Mouse (Mus musculus) erythroblast, embryonic 14.5 days (primary cell): ENCODE results near the gene Serpinf1. TPM values are rescaled to one million over a fixed set of nuclear protein-coding genes. Genes with fewer than 3 reads are reported as not detected.

Source experiments
- H3K27me3 ChIP-seq: 2 replicates; pipeline ENCODE4 v1.6.1; 2012; ENCODE audit warnings: inconsistent platforms; ENCODE audit not compliant: control insufficient read depth
- H3K36me3 ChIP-seq: 2 replicates; pipeline ENCODE4 v1.6.1; 2012; ENCODE audit warnings: mild to moderate bottlenecking, inconsistent platforms; ENCODE audit not compliant: control insufficient read depth
- H3K4me1 ChIP-seq: 2 replicates; pipeline ENCODE4 v1.6.1; 2012; ENCODE audit warnings: inconsistent platforms; ENCODE audit not compliant: control insufficient read depth
- H3K4me3 ChIP-seq: replicated peaks from 2 replicates; pipeline ENCODE3; 2012; ENCODE audit warnings: moderate library complexity, mild to moderate bottlenecking, inconsistent platforms
- H3K9me3 ChIP-seq: 2 replicates; pipeline ENCODE4 v1.6.1; 2012; ENCODE audit warnings: low read length, inconsistent platforms, mixed read lengths; ENCODE audit not compliant: control insufficient read depth
- GATA1 ChIP-seq: IDR thresholded peaks from 2 replicates; pipeline ENCODE4 v1.6.1; 2012; ENCODE audit warnings: low read length, inconsistent platforms, mixed read lengths
- TAL1 ChIP-seq: IDR thresholded peaks from 3 replicates; pipeline ENCODE4 v1.6.1; 2012; ENCODE audit warnings: low read length, inconsistent platforms, mixed read lengths
- polyA plus RNA-seq: library from polyadenylated mRNA; stranded (reverse); fragments of >175 nt; gene quantifications from 2 replicates; pipeline ENCODE4 v1.2.3, GENCODE M21; 2012

The Serpinf1 gene
- polyA plus RNA-seq, 1 experiment = 0.18 TPM

DNA sequence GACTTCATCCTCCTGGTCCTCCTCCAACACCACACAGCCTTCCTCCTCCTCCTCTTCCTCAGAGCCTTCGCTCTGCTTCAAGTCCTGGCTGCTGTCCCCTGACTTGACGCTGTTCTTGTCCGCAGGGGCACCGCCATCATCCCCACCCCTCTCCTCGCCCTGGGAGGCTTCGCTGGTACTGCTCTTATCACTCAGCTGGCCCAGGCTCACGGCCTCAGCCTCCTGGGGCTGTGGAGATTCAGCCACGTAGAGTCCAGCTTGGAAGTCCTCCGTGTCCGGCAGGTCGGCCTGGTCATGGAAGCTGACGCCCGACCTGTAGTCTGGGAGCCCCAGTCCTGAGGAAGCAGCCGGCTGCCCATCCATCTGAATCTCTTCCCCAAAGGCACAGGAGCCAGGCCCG is 28.4 kb upstream of the Serpinf1 start:
- Histone ChIP-seq H3K4me1 (peaks cover 96% of the 10 kb centered on the region), H3K36me3 (peaks cover 81% of the 10 kb centered on the region), H3K4me3 (peak overlapping the region; percentile 66)

DNA sequence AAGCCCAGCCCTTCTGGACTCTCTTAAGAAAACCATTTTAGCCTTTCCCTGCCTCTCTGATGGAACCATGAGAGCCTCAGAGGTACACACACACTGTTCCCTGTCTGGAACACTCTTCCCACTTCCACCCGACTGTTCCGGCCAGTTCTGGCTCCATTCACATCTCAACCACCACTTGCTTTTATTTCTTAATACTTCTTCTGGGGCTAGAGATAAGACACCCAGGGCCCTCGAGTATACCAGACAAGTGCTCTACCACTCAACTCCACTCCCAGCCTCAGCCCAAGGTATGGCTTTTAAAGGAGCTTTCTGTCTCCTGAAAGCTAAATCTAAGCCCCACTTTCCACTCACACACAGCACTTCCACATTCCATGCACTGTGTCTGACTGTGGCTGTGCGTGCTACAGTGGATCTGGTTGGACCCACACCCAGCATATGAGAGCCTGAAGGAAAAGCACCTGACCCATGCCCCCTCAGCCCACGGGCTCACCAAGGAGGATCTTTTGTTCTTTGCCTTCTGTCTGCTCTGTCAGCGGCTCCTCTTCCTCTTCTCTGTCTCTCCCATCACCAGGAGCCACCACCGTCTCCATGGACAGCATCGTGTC is 27.9 kb upstream of the Serpinf1 start:
- Histone ChIP-seq H3K9me3 (peaks cover 32% of the 10 kb centered on the region), H3K4me3 (peak overlapping the region; percentile 66), H3K4me1 (peaks cover 97% of the 10 kb centered on the region), H3K36me3 (peaks cover 87% of the 10 kb centered on the region), H3K27me3 (no peaks in the 10 kb centered on the region)
- TF ChIP-seq GATA1 = peak; percentile 72
- peak; percentile 45; the same call in 2 of the 3 replicates for TF ChIP-seq TAL1

More for the DNA sequence above, 28.4 kb upstream of the Serpinf1 start:
- Histone ChIP-seq H3K9me3 (peaks cover 32% of the 10 kb centered on the region), H3K27me3 (no peaks in the 10 kb centered on the region)
- no peak for TF ChIP-seq GATA1
- no peak for TF ChIP-seq TAL1

DNA sequence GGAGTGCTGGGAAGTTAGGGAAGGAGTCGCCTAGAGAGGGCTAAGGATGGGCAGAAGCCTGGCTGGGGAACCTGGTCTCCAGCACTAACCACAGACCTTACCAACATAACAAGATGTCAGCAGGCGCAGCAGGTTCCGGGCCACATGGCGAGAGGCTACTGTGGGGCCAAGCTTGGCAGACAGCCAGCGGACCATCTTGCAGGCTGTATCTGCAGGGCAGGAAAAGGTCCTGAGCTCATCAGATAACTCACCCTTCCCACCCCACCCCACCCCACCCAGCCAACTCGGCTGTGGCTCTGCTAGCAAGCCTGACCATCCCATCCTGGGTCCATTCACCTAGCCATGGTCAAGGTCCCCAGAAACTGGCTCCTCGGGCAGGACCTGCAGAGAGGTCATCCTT is 27.2 kb upstream of the Serpinf1 start:
- H3K27me3 ChIP-seq = no peaks in the 10 kb centered on the region
- H3K36me3 ChIP-seq = peaks cover 90% of the 10 kb centered on the region
- H3K4me3 ChIP-seq = peak overlapping the region; percentile 66
- H3K4me1 ChIP-seq = peaks cover 97% of the 10 kb centered on the region
- peaks cover 32% of the 10 kb centered on the region for H3K9me3 ChIP-seq
- TF ChIP-seq GATA1 (peak; percentile 82), TAL1 (peak; percentile 51; the same call in 2 of the 3 replicates)

DNA sequence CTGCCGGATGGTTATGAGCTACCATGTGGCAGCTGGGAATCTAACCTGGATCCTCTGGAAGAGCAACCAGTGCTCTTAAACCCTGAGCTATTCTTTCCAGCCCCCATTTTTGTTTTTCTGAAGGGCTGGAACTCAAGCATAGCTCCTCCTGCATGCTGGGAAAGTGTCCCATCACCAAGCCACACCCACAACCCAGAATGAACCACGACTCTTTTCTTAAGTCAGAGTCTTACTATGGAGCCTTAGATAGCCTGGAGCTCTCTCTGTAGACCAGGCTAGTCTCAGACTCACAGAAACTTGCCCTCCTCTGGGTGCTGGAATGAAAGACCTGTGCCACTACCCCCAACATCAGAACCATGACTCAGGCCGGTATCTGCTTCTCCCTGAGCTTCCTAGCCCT is 26.1 kb upstream of the Serpinf1 start:
- H3K4me3 ChIP-seq = peak overlapping the region; percentile 66
- TF ChIP-seq GATA1 (no peak), TAL1 (no peak)
- peaks cover 96% of the 10 kb centered on the region for H3K36me3 ChIP-seq
- H3K27me3 ChIP-seq = no peaks in the 10 kb centered on the region
- H3K9me3 ChIP-seq = peaks cover 28% of the 10 kb centered on the region
- peaks cover 97% of the 10 kb centered on the region for H3K4me1 ChIP-seq

DNA sequence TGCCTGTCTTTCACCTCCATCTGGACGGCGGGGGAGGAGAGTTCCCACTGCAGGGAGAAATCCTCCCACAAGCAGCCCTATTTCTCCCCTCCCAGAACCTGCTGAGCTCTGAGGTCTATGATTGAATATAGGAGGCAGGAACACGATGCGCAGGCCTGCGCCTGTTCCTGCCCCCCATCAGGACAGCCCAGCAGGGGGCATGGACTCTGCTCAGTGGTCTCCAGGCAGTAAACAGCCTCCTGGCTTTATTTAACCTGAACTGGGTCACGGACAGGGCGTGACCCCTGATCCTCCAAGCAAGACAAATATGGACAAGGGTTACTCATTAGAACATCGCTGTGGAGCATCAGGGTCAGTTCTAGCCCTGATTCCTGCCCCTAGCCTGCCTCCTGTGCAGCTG is 21.2 kb upstream of the Serpinf1 start:
- no peaks in the 10 kb centered on the region for H3K9me3 ChIP-seq
- H3K4me1 ChIP-seq = peaks cover 59% of the 10 kb centered on the region
- TF ChIP-seq GATA1 (no peak), TAL1 (no peak)
- no peaks in the 10 kb centered on the region for H3K27me3 ChIP-seq
- H3K4me3 ChIP-seq = no peak overlapping the region
- peaks cover 95% of the 10 kb centered on the region for H3K36me3 ChIP-seq

DNA sequence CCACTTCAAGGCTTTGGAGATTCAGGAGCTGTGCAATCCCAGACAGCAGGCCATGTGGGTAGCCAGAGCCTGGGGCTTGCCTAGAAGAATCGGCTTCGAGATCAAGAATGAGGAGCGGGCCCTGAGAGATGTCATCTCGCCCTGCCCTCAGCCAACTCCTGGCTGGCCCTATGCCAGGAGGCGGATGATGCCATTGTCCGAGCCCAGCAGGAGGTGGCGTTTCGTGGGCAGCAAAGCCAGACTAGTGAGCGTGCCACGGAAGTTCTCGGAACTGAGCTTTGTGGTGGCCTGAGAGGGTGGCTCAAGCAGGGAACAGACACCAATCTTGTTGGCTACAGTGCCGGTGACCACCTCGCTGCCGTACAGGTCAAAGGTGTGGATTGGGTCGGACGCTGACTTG is 19.1 kb upstream of the Serpinf1 start:
- Histone ChIP-seq H3K9me3 (no peaks in the 10 kb centered on the region), H3K36me3 (peaks cover 87% of the 10 kb centered on the region), H3K4me3 (no peak overlapping the region), H3K4me1 (peaks cover 38% of the 10 kb centered on the region), H3K27me3 (no peaks in the 10 kb centered on the region)
- TF ChIP-seq GATA1 (no peak), TAL1 (no peak)

DNA sequence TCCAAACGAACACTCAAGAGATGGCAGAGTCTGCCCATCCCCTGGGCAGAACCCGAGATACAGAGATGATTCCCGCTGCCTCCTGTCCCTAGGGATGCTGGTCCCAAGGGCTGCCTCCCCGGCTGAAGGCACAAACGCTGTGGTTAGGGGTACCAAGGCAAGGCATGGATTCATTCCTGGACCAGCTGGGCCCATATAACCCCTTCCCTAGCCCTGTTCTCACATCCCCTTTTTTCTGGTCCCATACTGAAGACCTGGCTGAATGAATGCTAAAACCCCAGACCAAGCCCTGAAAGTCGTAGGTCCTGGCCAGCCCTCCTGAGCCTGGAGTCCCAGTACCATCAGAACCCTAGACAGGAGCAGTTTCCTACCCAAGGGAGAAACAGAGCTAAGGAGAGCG is 18.5 kb upstream of the Serpinf1 start:
- no peaks in the 10 kb centered on the region for H3K9me3 ChIP-seq
- H3K4me1 ChIP-seq = peaks cover 35% of the 10 kb centered on the region
- no peak for TF ChIP-seq TAL1
- TF ChIP-seq GATA1 = no peak
- H3K27me3 ChIP-seq = no peaks in the 10 kb centered on the region
- H3K4me3 ChIP-seq = no peak overlapping the region
- H3K36me3 ChIP-seq = peaks cover 86% of the 10 kb centered on the region

DNA sequence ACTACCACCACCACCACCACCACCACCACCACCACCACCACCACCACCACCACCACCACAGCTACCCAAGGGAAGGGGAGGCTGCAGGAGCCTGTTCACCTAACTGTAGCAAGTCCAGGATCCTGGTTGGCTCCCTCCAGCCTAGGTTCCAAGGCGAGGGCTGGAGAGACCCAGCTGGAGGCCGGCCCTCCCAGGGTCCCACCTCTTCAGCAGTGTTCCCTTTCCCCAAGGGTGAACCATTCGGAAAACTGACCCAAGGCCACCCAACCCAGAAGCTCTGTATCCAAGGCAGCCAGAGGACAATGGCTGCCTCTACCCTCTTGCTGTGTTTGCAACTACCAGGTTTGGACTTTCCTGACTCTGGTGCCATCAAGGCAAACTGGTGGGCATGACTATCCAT is 17.4 kb upstream of the Serpinf1 start:
- peaks cover 24% of the 10 kb centered on the region for H3K4me1 ChIP-seq
- H3K36me3 ChIP-seq = peaks cover 86% of the 10 kb centered on the region
- no peak overlapping the region for H3K4me3 ChIP-seq
- H3K9me3 ChIP-seq = peaks cover 2% of the 10 kb centered on the region
- H3K27me3 ChIP-seq = no peaks in the 10 kb centered on the region
- TF ChIP-seq TAL1 (no peak), GATA1 (no peak)

DNA sequence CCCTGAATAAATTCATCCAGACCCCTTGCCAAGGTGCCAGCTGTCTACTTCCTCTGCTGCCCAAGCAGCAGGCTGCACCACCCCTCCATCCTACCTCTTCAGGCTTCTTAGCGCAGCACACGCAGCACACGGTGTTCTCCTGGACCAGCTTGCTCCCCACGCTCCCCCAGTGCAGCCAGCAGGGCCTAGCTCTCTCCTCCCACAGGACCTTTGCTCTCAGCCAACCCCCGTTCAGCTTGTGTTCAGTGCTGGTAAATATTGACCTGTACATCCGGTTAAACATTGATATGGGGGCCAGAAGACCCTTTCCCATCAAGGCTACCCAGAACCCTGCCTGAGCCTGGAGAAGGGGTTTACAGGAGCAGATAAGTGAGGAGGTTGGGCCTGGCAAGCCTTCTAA is 16.9 kb upstream of the Serpinf1 start, which contains the start of gene Serpinf2:
Serpinf2 (minus strand) TSS at position 229 of the 400 bp plus-strand sequence.
- Histone ChIP-seq H3K36me3 (peaks cover 85% of the 10 kb centered on the region), H3K4me3 (peak within 1 kb of the TSS; percentile 51), H3K9me3 (peaks cover 8% of the 10 kb centered on the region), H3K4me1 (peaks cover 18% of the 10 kb centered on the region), H3K27me3 (no peaks in the 10 kb centered on the region; the same call in 1 of the 2 replicates)
- TF ChIP-seq TAL1 = no peak
- no peak for TF ChIP-seq GATA1
